Mouse (Mus musculus) frontal cortex, postnatal 25 days (tissue): ENCODE results near the gene Slc9a9.

Experiments
- DNase-seq, 2 experiments: peaks; one replicate each; pipeline ENCODE4 v3.0.0; 2022; ENCODE audit warnings: low spot score in 2 of 2

Slc9a9 gene

DNA sequence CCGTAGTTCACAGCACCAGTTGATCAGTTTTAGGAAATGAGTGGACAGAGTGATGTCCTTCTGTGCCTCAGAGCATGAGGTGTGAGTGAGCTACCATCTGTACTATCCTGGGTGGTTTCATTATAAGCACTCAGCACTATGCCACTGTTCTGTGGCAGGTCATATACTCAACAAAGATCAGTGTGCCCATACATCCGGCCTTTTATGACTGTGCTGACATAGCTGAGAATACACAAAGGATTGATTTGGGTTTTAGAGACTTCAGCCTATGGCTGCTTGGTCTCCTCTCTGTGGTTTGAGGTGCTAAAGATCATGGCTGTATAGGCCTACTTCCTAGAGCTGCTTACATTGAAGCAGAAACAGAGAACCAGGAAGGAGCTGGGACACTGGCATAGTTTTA is 12.6 kb downstream of the Slc9a9 start:
- DNase-seq = no peak

GRCm38 (mm10) chr9:94685640-94686039 is 15.9 kb downstream of the Slc9a9 start:
- no peak for DNase-seq

- DNase-seq = no peak
These were observed 16.7 kb downstream of the Slc9a9 start for GRCm38 (mm10) chr9:94686380-94686779.

DNA sequence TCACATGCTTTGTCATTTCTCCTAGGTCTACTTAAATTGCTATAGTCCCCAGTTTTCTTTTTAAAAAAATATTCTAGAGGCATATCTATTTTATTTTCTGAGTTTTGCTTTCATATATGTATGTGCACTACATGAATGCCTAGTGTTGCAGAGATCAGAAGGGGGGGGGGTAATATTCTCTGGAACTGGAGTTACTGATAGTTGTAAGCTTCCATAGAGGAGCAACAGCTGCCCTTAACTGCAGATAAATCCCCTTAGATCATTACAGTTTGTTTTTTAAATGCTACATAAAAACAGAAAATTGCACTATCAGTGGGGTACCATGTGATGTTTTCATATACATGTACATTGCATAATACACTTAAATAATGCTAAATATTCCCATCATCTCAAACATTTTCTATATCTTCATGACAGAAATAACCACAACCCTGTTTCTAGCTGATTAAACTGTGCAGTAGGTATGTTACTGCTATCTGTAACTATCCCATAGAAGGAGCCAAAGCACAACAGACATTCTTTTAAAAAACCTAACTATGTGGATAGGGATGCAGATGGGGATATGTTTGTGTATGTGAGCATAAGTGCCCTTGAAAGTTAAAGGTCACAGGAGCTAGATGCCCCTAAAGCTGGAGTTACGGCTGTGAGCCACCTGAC is 17.6 kb downstream of the Slc9a9 start:
- no peak for DNase-seq

DNA sequence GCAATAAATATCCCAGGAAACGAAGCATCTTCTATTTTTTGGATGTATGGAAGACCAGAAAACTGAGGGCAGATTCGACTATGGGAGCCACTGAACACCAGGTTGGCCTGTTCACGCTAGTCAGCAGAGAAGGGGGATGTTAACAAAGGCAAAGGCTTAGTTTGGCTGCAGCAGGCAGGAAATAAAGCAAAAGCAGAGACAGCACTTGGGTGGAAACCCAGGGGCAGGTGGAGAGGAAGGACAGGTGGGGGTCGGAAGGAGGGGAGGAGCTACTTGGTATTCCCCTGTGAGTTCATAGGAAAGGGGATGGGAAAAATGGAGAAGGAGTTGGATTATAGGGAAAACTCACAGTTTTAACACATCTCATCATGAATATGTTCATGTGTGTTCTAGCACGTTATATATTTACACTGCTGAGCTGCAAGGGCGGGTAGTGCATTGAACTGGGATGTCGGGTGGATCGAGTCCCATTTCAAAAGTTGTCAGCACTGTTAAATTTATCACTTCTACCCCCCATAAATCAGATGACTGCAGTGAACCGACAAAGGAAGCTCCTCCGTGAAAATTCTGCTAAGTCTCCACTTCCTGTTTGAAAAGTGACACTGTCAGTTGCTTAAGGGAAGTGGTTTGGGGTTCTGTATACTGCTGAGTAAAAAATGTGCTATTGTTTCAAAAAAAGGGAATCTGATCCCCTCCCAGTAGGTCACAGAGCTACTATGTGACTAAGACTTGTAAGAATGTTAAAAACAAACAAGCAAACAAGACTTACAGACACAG is 21.8 kb downstream of the Slc9a9 start:
- DNase-seq = no peak

DNA sequence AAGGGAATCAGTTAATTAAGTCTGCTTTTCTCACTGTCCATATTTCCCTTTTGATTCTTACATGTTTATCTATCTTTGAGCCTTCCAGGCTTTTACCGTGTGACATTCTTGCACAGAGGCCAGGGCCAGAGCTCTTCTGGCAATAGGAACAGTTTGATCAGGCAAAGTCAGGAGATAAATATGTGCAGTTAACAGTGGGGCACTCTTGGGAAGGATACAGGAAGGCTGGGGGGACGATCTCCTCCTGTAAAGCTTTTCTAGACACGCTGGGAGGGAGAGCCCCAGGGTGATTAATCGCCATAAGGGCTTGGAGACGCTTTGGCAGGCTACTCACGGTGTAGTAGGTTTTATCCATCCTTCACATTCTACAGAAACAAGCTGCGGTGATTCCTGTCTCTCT is 22.4 kb downstream of the Slc9a9 start:
- no peak for DNase-seq

DNA sequence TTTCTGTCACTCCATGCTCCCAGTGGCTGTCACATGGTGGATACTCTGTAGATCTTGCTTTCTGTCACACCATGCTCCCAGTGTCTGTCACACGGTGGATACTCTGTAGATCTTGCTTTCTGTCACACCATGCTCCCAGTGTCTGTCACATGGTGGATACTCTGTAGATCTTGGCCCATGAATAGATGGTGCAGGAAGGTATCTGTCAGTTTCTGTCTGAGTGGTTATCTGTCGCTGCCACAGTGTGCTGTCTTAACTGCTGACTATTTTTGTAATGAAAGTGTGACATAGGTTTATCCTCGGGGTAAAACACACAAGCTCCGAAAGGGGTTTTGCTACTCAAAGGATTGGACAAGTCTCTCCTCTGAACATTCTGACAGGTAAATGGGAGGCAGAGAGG is 24.5 kb downstream of the Slc9a9 start:
- no peak for DNase-seq

- DNase-seq = no peak
These were observed 25.3 kb downstream of the Slc9a9 start for GRCm38 (mm10) chr9:94694983-94695382.

GRCm38 (mm10) chr9:94696539-94697079 is 26.9 kb downstream of the Slc9a9 start:
- no peak for DNase-seq

- DNase-seq = no peak
These were observed 28.5 kb downstream of the Slc9a9 start for GRCm38 (mm10) chr9:94698175-94698574.

DNA sequence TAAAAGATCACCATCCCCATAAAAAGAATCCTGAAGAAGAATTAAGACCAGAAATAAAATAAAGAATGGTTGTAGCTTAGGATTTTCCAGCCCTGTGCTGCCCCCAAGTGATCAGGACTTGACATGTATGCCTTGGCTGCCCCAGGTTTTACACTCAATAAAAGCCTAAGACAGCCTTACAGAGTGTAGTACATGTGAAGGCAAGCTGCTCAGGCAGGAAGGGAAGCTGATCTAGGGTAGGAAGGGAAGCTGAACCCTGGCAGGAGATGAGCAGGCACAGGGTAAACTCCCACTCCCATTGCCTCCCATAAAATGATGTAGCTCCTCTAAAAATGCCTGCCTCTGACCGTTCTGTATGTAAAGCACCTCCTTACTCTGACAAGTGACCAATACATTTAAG is 30.8 kb downstream of the Slc9a9 start:
- DNase-seq = peak in 1 of 2 experiments; percentile 33

GRCm38 (mm10) chr9:94701193-94701869 is 31.6 kb downstream of the Slc9a9 start:
- DNase-seq = no peak

- no peak for DNase-seq
These were observed 32.4 kb downstream of the Slc9a9 start for GRCm38 (mm10) chr9:94701965-94702634.

DNA sequence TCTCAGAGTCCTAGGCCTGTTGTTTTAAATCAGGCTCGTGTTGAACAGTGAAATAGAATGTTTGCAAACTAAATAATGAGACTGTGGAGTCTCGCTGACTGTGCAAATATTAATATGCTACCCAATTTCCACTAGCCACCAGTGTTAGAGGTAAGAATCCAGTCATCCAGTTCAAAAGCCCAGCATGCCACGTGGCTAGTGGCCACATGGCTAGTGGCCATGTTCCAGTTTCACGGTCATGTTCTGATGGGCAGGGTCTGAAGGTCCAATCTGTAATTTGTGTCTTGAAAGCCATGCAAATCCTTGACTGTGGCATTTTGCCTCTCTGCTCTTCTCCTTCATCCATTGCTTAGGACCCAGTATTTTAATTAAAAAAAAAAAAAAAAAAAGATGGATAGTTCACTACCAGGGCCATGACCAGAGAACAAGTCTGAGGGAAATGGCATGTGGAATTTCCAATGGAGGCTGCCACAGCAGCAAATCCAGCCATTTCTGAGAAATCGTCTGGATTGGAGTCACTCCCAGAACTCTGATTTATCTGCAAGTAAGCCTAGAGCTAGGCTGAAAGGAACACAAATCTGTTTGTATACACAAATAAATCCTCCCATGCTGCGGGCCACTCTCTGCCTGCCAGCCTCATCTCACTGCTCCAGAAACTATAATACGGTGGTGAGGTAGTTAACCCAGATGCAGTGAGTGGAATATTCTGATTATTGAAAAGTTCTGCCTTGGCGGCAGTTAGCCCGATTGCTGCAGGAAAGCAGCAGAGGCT is 35.5 kb downstream of the Slc9a9 start:
- no peak for DNase-seq

DNA sequence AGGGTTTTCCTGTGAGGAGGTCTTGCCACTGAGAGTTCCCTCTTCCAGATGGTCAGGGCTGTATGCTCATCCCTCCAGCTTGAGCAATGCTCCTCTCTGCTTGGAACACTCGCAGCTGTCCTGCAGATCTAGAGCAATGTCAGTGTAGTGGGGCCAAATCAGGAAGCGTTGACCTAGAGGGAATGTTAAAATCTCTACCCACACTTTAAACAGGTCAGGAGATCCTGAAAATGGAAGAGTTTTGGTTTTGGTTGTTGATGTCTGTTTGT is 36.0 kb downstream of the Slc9a9 start:
- DNase-seq = no peak

GRCm38 (mm10) chr9:94712084-94712483 is 42.4 kb downstream of the Slc9a9 start:
- no peak for DNase-seq

DNA sequence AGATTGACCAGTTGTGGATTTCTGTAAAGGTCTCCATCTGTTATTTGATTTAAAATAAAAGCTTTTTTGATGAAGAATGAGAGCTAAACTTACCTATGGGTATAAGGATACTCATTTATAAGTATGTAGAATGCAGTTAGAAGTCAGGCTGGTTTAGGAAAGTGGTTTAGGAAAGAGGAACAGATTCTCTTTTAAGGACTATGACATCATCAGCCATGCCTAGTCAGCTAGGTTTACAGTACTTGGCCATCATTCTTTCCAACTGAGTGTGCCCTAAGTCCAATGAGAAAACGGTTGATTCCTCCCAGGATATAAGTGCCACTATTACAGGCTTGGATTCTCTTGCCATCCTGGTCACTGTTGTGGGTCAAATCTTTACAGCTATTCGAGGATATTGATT is 47.0 kb downstream of the Slc9a9 start:
- no peak for DNase-seq

DNA sequence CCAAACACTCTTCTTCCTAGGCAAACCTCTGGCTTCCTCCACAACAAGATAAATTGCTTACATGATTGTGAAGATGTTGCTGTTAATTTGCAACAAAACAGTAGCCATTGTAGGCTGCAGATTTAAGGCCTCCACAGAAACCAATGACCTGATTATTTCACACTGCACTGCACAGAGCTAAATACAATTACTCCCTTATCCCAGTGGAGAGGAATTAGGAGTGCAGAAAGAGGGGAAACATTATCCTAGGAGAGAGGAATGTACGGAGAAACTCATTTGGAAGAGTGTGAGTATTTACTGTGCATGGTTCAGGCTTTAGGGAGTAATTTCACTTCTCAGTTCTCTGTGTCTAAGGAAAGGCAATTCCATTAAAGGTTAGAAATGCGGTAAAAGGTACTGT is 53.9 kb downstream of the Slc9a9 start:
- DNase-seq = no peak

GRCm38 (mm10) chr9:94725121-94725520 is 55.4 kb downstream of the Slc9a9 start:
- no peak for DNase-seq

DNA sequence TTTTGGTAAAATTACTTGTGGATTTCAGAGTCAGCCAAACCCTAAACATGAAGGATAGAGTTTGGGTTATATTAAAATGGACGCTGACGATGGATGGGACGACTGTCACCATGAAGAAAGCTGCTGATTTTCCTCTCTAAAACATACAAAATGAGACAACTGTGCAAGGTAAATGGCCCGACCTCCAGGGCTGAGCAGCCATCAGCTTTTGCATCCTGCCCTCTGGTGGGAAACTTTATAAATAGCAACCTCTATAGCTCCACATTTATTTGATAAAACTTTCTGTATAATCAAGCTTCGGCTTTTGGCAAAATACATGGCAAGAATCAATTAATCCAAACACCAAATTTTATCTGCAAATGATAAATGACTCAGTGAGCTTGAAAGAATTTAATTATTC is 57.7 kb downstream of the Slc9a9 start:
- no peak for DNase-seq

- DNase-seq = no peak
These were observed 60.7 kb downstream of the Slc9a9 start for GRCm38 (mm10) chr9:94730396-94730795.

- no peak for DNase-seq
These were observed 62.4 kb downstream of the Slc9a9 start for GRCm38 (mm10) chr9:94732136-94732535.
